Mouse (Mus musculus) lung, postnatal 0 days (tissue): ENCODE measurements around the gene Slx4ip. TPM values are rescaled to one million over a fixed set of nuclear protein-coding genes. Genes with fewer than 3 reads are reported as not detected.

Source experiments
- ATAC-seq: fragments of 200-750 bp; cut with Nextera tagmentation; 2 replicates; pipeline ENCODE4 v1.8.0; 2017; ENCODE audit warnings: moderate library complexity
- DNase-seq: peaks from one replicate; pipeline ENCODE4 v3.0.0-alpha.2; 2016; ENCODE audit warnings: low spot score
- H3K27ac ChIP-seq: fragments of 300-500 bp; sonication (generic); 2 replicates; pipeline ENCODE4 v1.5.1; 2014; ENCODE audit warnings: antibody characterized with exemption, mild to moderate bottlenecking, low read length, mixed read lengths
- H3K27me3 ChIP-seq: fragments of 300-500 bp; sonication (generic); replicated peaks from 2 replicates; pipeline ENCODE4 v1.6.1; 2014; ENCODE audit warnings: low read length, mixed read lengths; ENCODE audit not compliant: insufficient read depth
- H3K36me3 ChIP-seq: fragments of 300-500 bp; sonication (generic); 2 replicates; pipeline ENCODE4 v1.6.1; 2014; ENCODE audit warnings: low read length, mixed read lengths; ENCODE audit not compliant: insufficient read depth
- H3K4me1 ChIP-seq: fragments of 300-500 bp; sonication (generic); 2 replicates; pipeline ENCODE4 v1.6.1; 2014; ENCODE audit warnings: antibody characterized with exemption, low read depth, low read length, mixed read lengths; ENCODE audit not compliant: insufficient read depth
- H3K4me2 ChIP-seq: fragments of 300-500 bp; sonication (generic); replicated peaks from 2 replicates; pipeline ENCODE4 v1.6.1; 2014; ENCODE audit warnings: low read depth, mild to moderate bottlenecking, low read length, moderate library complexity, mixed read lengths
- H3K4me3 ChIP-seq: fragments of 300-500 bp; sonication (generic); 2 replicates; pipeline ENCODE4 v1.5.1; 2014; ENCODE audit warnings: low read depth, low read length
- H3K9ac ChIP-seq: fragments of 300-500 bp; sonication (generic); replicated peaks from 2 replicates; pipeline ENCODE4 v1.6.1; 2014; ENCODE audit warnings: low read depth, mild to moderate bottlenecking
- H3K9me3 ChIP-seq: fragments of 300-500 bp; sonication (generic); 2 replicates; pipeline ENCODE4 v1.6.1; 2016; ENCODE audit warnings: low read length, mixed read lengths
- CTCF ChIP-seq: IDR thresholded peaks from 2 replicates; pipeline ENCODE4 v1.5.1; 2016; ENCODE audit warnings: antibody characterized with exemption, mild to moderate bottlenecking
- EP300 ChIP-seq: IDR thresholded peaks from 2 replicates; pipeline ENCODE4 v1.6.1; 2016; ENCODE audit warnings: antibody characterized with exemption, mild to moderate bottlenecking, control low read depth
- WGBS: fragments of 180-500 bp; shearing (Covaris S2); extraction: QIAGEN DNeasy Blood & Tissue Kit; methylation state at CpG from one replicate; pipeline ENCODE4 v1.1.7; 2014; 5-methylcytosine and 5-hydroxymethylcytosine counted together
- polyA plus RNA-seq: library from polyadenylated mRNA; unstranded; fragments of >200 nt; fragmentation: Nextera tagmentation; extraction: Ambion mirVana; gene quantifications from 2 replicates; pipeline ENCODE4 v1.2.1, GENCODE M21; 2015

Slx4ip gene
- polyA plus RNA-seq, 1 experiment from 2014 or later = 3.1 TPM

DNA sequence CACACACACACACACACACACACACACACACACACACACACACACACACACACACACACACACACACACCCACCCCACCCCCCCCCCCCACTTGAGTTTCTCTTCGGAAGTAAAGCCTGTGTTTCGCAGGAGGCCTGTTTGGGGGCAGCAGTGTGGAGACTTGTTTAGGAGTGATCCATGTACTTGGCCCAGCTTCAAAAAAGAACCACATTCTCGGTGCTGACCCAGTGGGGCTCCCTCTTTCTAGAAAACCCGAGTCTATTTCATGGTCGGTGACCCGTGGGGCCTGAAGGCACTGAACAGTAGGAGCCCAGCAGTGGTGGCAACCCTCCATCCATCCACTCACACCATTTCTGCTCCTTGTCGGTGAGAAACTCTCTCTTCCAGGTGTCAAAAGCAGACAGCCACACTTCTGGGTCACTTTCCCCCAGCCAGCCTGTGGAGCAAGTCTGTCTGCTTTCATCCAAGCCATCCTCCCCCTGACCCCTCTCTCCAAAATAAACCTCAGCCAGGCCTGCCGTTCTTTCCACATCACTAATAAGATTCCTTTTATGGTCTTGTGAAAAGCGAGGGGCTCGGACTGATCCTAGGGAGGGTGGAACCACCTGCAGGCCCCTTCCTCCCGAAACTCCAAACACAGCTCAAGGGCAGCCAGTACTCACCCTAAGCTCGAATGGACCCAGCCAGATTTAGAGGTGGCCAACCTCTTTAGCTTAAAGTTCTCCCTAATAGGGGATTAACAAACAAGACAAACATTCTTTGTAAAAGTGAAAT lies 222.5 kb downstream of the Slx4ip start:
- peak; percentile 19 for DNase-seq
- H3K4me3 ChIP-seq = peak overlapping the region; percentile 83
- peaks cover 6% of the 10 kb centered on the region; the same call in 1 of the 2 replicates for H3K4me1 ChIP-seq
- H3K27ac ChIP-seq = peak overlapping the region; percentile 16
- H3K9ac ChIP-seq = no peak overlapping the region
- H3K4me2 ChIP-seq = peak overlapping the region; percentile 93
- no peak for ATAC-seq
- 18% methylated on average over 11 of the region's 12 CpGs for WGBS
- TF ChIP-seq EP300 (no peak), CTCF (no peak)
- no peaks in the 10 kb centered on the region for H3K36me3 ChIP-seq
- no peaks in the 10 kb centered on the region for H3K9me3 ChIP-seq
- H3K27me3 ChIP-seq = no peaks in the 10 kb centered on the region

GRCm38 (mm10) chr2:137114248-137115096 lies 223.5 kb downstream of the Slx4ip start:
- Histone ChIP-seq H3K4me3 (peak overlapping the region; percentile 83), H3K27ac (peak overlapping the region; percentile 98), H3K4me1 (peaks cover 6% of the 10 kb centered on the region; the same call in 1 of the 2 replicates), H3K4me2 (peak overlapping the region; percentile 93), H3K27me3 (no peaks in the 10 kb centered on the region), H3K36me3 (no peaks in the 10 kb centered on the region), H3K9ac (peak overlapping the region; percentile 70), H3K9me3 (no peaks in the 10 kb centered on the region)
- TF ChIP-seq CTCF (peak; percentile 86), EP300 (0 out of 2 replicates have a peak, but pooled peaks have one; percentile 32)
- DNase-seq (peak; percentile 94), ATAC-seq (peak; percentile 62)
- under 1% methylated on average over 46 of the region's 51 CpGs for WGBS

DNA sequence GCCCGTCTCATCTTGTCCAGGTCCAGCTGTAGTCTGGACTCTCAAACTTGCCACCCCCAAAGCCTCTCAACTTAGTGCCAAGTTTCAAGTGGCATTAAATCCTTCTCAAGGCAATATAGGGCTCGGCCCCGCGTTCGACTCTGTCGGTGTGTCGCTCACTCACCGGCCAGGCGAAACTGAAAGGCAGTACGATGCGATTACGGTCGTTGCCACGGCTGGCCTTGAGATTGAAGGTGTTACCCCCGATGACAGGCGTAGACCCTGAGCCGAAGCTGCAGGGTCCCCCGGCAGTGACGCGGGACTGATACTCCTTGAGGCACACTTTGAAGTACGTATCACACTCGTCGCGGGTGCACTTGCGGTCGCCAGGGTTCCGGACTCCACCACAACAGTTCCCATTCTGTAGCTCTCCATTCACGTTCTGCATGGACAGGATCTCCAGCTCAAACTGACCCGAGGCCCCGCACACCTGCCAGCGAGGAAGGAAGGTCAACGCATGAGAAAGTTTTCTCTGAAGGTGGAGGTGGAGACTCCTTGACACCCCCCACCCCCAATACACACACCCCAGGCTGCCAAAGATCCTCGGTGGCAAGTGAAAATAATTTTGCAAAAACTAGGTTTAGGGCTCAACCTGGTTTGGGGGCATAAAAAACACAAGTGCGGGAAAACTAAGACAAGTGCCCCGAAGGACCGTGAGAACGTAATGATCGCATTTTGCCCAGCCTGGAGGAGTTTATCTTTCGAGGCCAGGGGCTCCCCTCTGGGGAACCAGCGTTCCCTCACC lies 224.4 kb downstream of the Slx4ip start:
- Histone ChIP-seq H3K9me3 (no peaks in the 10 kb centered on the region), H3K9ac (peak overlapping the region; percentile 70), H3K27ac (peak overlapping the region; percentile 98), H3K4me3 (peak overlapping the region; percentile 83), H3K4me2 (peak overlapping the region; percentile 93), H3K4me1 (no peaks in the 10 kb centered on the region; the same call in 1 of the 2 replicates), H3K36me3 (no peaks in the 10 kb centered on the region), H3K27me3 (no peaks in the 10 kb centered on the region)
- under 1% methylated on average over 40 of the region's 40 CpGs for WGBS
- ATAC-seq = no peak
- peak; percentile 51 for DNase-seq
- TF ChIP-seq EP300 (no peak), CTCF (no peak)

DNA sequence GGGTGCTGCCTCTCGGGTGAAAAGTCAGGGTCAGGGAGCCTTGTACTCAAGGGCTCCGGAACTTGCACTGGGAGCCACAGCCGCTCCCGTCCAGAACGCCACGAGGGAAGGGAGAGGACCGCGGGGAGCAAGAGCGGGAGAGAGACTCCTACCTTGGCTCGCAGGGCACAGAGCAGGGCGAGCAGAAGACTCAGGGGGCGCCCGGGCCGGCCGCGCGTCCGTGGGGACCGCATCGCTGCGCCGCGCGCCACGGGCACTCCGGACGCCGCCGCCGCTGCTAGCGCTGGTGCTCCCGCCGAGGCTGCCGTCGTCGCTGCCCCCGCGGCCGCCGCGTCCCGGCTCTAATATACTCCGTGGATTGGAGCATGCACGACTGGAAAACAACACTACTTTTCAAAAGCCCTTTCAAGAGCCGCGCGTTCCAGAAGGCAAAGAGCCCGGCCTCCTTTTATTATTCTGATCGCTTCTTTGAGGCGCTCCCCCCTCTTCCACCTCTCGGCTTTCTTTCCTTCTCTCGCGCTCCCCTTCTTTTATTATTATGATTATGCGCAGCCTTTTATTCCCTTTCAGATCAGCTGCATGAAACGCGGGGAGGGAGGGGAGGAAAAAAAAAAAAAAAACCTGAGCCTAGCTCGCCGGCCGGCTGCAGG lies 225.1 kb downstream of the Slx4ip start, which contains the start of gene Jag1:
TSS of gene Jag1 (minus strand) at position 620 of the 650 bp plus-strand sequence.
- no peak for TF ChIP-seq EP300
- TF ChIP-seq CTCF = no peak
- Histone ChIP-seq H3K4me2 (peak within 1 kb of the TSS; percentile 93), H3K9ac (peak within 1 kb of the TSS; percentile 70), H3K4me1 (no peaks in the 10 kb centered on the region; the same call in 1 of the 2 replicates), H3K36me3 (no peaks in the 10 kb centered on the region), H3K27ac (peak within 1 kb of the TSS; percentile 98), H3K9me3 (no peaks in the 10 kb centered on the region), H3K27me3 (no peaks in the 10 kb centered on the region), H3K4me3 (peak within 1 kb of the TSS; percentile 83)
- DNase-seq = peak; percentile 40
- no peak for ATAC-seq
- 1% methylated on average over 56 of the region's 59 CpGs for WGBS

- WGBS = 1% methylated on average over 58 of the region's 61 CpGs
- no peaks in the 10 kb centered on the region for H3K36me3 ChIP-seq
- no peaks in the 10 kb centered on the region for H3K27me3 ChIP-seq
- ATAC-seq (peak; percentile 80), DNase-seq (peak; percentile 98)
- H3K4me1 ChIP-seq = no peaks in the 10 kb centered on the region; the same call in 1 of the 2 replicates
- no peaks in the 10 kb centered on the region for H3K9me3 ChIP-seq
- TF ChIP-seq EP300 = no peak
- TF ChIP-seq CTCF = no peak; the same call in 1 of the 2 replicates
- H3K4me3 ChIP-seq = peak overlapping the region; percentile 83
- peak overlapping the region; percentile 70 for H3K9ac ChIP-seq
- peak overlapping the region; percentile 93 for H3K4me2 ChIP-seq
- peak overlapping the region; percentile 98 for H3K27ac ChIP-seq
Measured at GRCm38 (mm10) chr2:137116675-137117320, 225.8 kb downstream of the Slx4ip start.
